Mouse (Mus musculus) embryonic facial prominence, embryonic 15.5 days (tissue): ENCODE results near the gene Cadm2. TPM values are rescaled to one million over a fixed set of nuclear protein-coding genes. Genes with fewer than 3 reads are reported as not detected.

Source experiments
- ATAC-seq: fragments of 200-750 bp; cut with Nextera tagmentation; 2 replicates; pipeline ENCODE4 v1.8.0; 2017; ENCODE audit warnings: low read depth, moderate TSS enrichment; ENCODE audit not compliant: insufficient number of reproducible peaks, low FRiP score, low TSS enrichment
- H3K27ac ChIP-seq: fragments of 300-500 bp; sonication (generic); replicated peaks from 2 replicates; pipeline ENCODE4 v1.5.1; 2015; ENCODE audit warnings: mild to moderate bottlenecking, inconsistent platforms
- H3K27me3 ChIP-seq: fragments of 300-500 bp; sonication (generic); 2 replicates; pipeline ENCODE4 v1.6.1; 2015; ENCODE audit warnings: inconsistent platforms
- H3K36me3 ChIP-seq: fragments of 300-500 bp; sonication (generic); 2 replicates; pipeline ENCODE4 v1.6.1; 2015; ENCODE audit warnings: mild to moderate bottlenecking, inconsistent platforms
- H3K4me1 ChIP-seq: fragments of 300-500 bp; sonication (generic); 2 replicates; pipeline ENCODE4 v1.6.1; 2015; ENCODE audit warnings: inconsistent platforms
- H3K4me2 ChIP-seq: fragments of 300-500 bp; sonication (generic); replicated peaks from 2 replicates; pipeline ENCODE4 v1.6.1; 2015; ENCODE audit warnings: mild to moderate bottlenecking, inconsistent platforms
- H3K4me3 ChIP-seq: fragments of 300-500 bp; sonication (generic); replicated peaks from 2 replicates; pipeline ENCODE4 v1.5.1; 2015; ENCODE audit warnings: mild to moderate bottlenecking, inconsistent platforms
- H3K9ac ChIP-seq: fragments of 300-500 bp; sonication (generic); 2 replicates; pipeline ENCODE4 v1.6.1; 2015; ENCODE audit warnings: inconsistent platforms
- H3K9me3 ChIP-seq: fragments of 300-500 bp; sonication (generic); replicated peaks from 2 replicates; pipeline ENCODE4 v1.6.1; 2016; ENCODE audit warnings: inconsistent platforms
- WGBS: fragments of 180-500 bp; shearing (Covaris S2); methylation state at CpG from one replicate; pipeline ENCODE4 v1.1.7; 2015; 5-methylcytosine and 5-hydroxymethylcytosine counted together
- polyA plus RNA-seq: library from polyadenylated mRNA; unstranded; fragments of >200 nt; fragmentation: Nextera tagmentation; extraction: Ambion mirVana; gene quantifications from 2 replicates; pipeline ENCODE4 v1.2.1, GENCODE M21; 2015

Gene Cadm2
- polyA plus RNA-seq, 1 experiment from 2014 or later = 3.6 TPM

- no peaks in the 10 kb centered on the region for H3K27me3 ChIP-seq
- no peaks in the 10 kb centered on the region for H3K36me3 ChIP-seq
- ATAC-seq = no peak; the same call in 1 of the 2 replicates
- no peaks in the 10 kb centered on the region for H3K9me3 ChIP-seq
- H3K9ac ChIP-seq = no peak overlapping the region
- H3K4me2 ChIP-seq = no peak overlapping the region
- H3K27ac ChIP-seq = no peak overlapping the region
- WGBS = 39% methylated on average over 3 of the region's 3 CpGs
- H3K4me1 ChIP-seq = no peaks in the 10 kb centered on the region
- no peak overlapping the region for H3K4me3 ChIP-seq
Measured at GRCm38 (mm10) chr16:66851047-66851446, 769.7 kb downstream of the Cadm2 start.

GRCm38 (mm10) chr16:66824866-66825265, 795.8 kb downstream of the Cadm2 start:
- 80% methylated on average over 3 of the region's 3 CpGs for whole genome bisulfite sequencing
- Histone ChIP-seq H3K4me1 (no peaks in the 10 kb centered on the region), H3K9me3 (no peaks in the 10 kb centered on the region), H3K9ac (no peak overlapping the region), H3K4me2 (no peak overlapping the region), H3K27ac (no peak overlapping the region), H3K27me3 (no peaks in the 10 kb centered on the region), H3K4me3 (no peak overlapping the region), H3K36me3 (no peaks in the 10 kb centered on the region)
- no peak for ATAC-seq

- Histone ChIP-seq H3K27ac (no peak overlapping the region), H3K9ac (no peak overlapping the region), H3K4me2 (no peak overlapping the region), H3K27me3 (no peaks in the 10 kb centered on the region), H3K9me3 (no peaks in the 10 kb centered on the region), H3K36me3 (no peaks in the 10 kb centered on the region), H3K4me1 (no peaks in the 10 kb centered on the region), H3K4me3 (no peak overlapping the region)
- no peak for ATAC-seq
Measured at GRCm38 (mm10) chr16:66811495-66811894, 809.2 kb downstream of the Cadm2 start.

- 69% methylated on average over 3 of the region's 3 CpGs for WGBS
- Histone ChIP-seq H3K27ac (no peak overlapping the region), H3K9ac (no peak overlapping the region), H3K9me3 (no peaks in the 10 kb centered on the region), H3K36me3 (no peaks in the 10 kb centered on the region), H3K4me2 (no peak overlapping the region), H3K4me1 (no peaks in the 10 kb centered on the region), H3K27me3 (no peaks in the 10 kb centered on the region), H3K4me3 (no peak overlapping the region)
- no peak for ATAC-seq
Measured at GRCm38 (mm10) chr16:66798204-66798603, 822.5 kb downstream of the Cadm2 start.

GRCm38 (mm10) chr16:66793067-66793466, 827.6 kb downstream of the Cadm2 start:
- 84% methylated on average over 3 of the region's 3 CpGs for WGBS
- Histone ChIP-seq H3K4me3 (no peak overlapping the region), H3K4me1 (no peaks in the 10 kb centered on the region), H3K36me3 (no peaks in the 10 kb centered on the region), H3K4me2 (no peak overlapping the region), H3K27ac (no peak overlapping the region), H3K9ac (no peak overlapping the region), H3K27me3 (no peaks in the 10 kb centered on the region), H3K9me3 (no peaks in the 10 kb centered on the region)
- ATAC-seq = no peak

- 50% methylated on average over 4 of the region's 4 CpGs for WGBS
Measured at GRCm38 (mm10) chr16:66771883-66772282, 848.8 kb downstream of the Cadm2 start.

GRCm38 (mm10) chr16:66769545-66769944, 851.2 kb downstream of the Cadm2 start:
- Histone ChIP-seq H3K27ac (no peak overlapping the region), H3K9me3 (no peaks in the 10 kb centered on the region)
- WGBS = 86% methylated on average over 4 of the region's 4 CpGs

More at GRCm38 (mm10) chr16:66771883-66772282, 848.8 kb downstream of the Cadm2 start:
- H3K4me1 ChIP-seq = no peaks in the 10 kb centered on the region
- H3K9me3 ChIP-seq = no peaks in the 10 kb centered on the region
- H3K9ac ChIP-seq = no peak overlapping the region
- no peak overlapping the region for H3K4me3 ChIP-seq
- no peak overlapping the region for H3K4me2 ChIP-seq
- H3K27me3 ChIP-seq = no peaks in the 10 kb centered on the region
- no peaks in the 10 kb centered on the region for H3K36me3 ChIP-seq
- no peak overlapping the region for H3K27ac ChIP-seq
- no peak for ATAC-seq

GRCm38 (mm10) chr16:66768684-66769389, 851.9 kb downstream of the Cadm2 start:
- H3K4me1 ChIP-seq = no peaks in the 10 kb centered on the region
- H3K36me3 ChIP-seq = no peaks in the 10 kb centered on the region
- WGBS = 48% methylated on average over 4 of the region's 4 CpGs
- H3K4me3 ChIP-seq = no peak overlapping the region
- H3K9me3 ChIP-seq = no peaks in the 10 kb centered on the region
- H3K4me2 ChIP-seq = no peak overlapping the region
- H3K27ac ChIP-seq = no peak overlapping the region
- no peak overlapping the region for H3K9ac ChIP-seq
- no peaks in the 10 kb centered on the region for H3K27me3 ChIP-seq
- ATAC-seq = no peak

More at GRCm38 (mm10) chr16:66769545-66769944, 851.2 kb downstream of the Cadm2 start:
- Histone ChIP-seq H3K27me3 (no peaks in the 10 kb centered on the region), H3K9ac (no peak overlapping the region), H3K4me2 (no peak overlapping the region), H3K4me3 (no peak overlapping the region), H3K36me3 (no peaks in the 10 kb centered on the region), H3K4me1 (no peaks in the 10 kb centered on the region)
- no peak for ATAC-seq

- Histone ChIP-seq H3K9ac (no peak overlapping the region), H3K4me3 (no peak overlapping the region), H3K27ac (no peak overlapping the region), H3K36me3 (no peaks in the 10 kb centered on the region), H3K4me1 (no peaks in the 10 kb centered on the region), H3K9me3 (no peaks in the 10 kb centered on the region), H3K4me2 (no peak overlapping the region), H3K27me3 (no peaks in the 10 kb centered on the region)
- no peak for ATAC-seq
Measured at GRCm38 (mm10) chr16:66761546-66762473, 858.9 kb downstream of the Cadm2 start.

- Histone ChIP-seq H3K9me3 (no peaks in the 10 kb centered on the region), H3K4me3 (no peak overlapping the region), H3K36me3 (no peaks in the 10 kb centered on the region), H3K9ac (no peak overlapping the region), H3K4me2 (no peak overlapping the region), H3K27me3 (no peaks in the 10 kb centered on the region), H3K27ac (no peak overlapping the region), H3K4me1 (no peaks in the 10 kb centered on the region)
- 89% methylated on average over 2 of the region's 2 CpGs for WGBS
- ATAC-seq = no peak
Measured at GRCm38 (mm10) chr16:66748533-66748932, 872.2 kb downstream of the Cadm2 start.

GRCm38 (mm10) chr16:66731212-66731611, 889.5 kb downstream of the Cadm2 start:
- no peak overlapping the region for H3K4me3 ChIP-seq
- H3K27ac ChIP-seq = no peak overlapping the region
- H3K9me3 ChIP-seq = no peaks in the 10 kb centered on the region
- no peak overlapping the region for H3K9ac ChIP-seq
- no peak overlapping the region for H3K4me2 ChIP-seq
- H3K27me3 ChIP-seq = no peaks in the 10 kb centered on the region
- H3K36me3 ChIP-seq = no peaks in the 10 kb centered on the region
- H3K4me1 ChIP-seq = no peaks in the 10 kb centered on the region
- WGBS = 68% methylated on average over 3 of the region's 3 CpGs
- no peak for ATAC-seq
